In genomic region chr6:24664867-24665458, GRCm38 (mm10) we compare ENCODE assay signal across 8 mouse cellular contexts. TPM values are rescaled to one million over a fixed set of nuclear protein-coding genes. Genes with fewer than 3 reads are reported as not detected.
A peak's percentile ranks its signal among the peaks of the same experiment; 100 is the strongest.
DNase-seq lines count a peak whose midpoint lies in the region; ATAC-seq lines count a peak whose summit lies in the region.

TSS of gene Wasl (minus strand) at chr6:24665009.

- peak; percentile 99 for DNase-seq in T-cell, adult 2 months (ENCODE audit: low spot score)
- DNase-seq in cerebellum, postnatal 36 days, result peak; percentile 98 to 99
- DNase-seq in frontal cortex, postnatal 36 days (ENCODE audit: low spot score in 2 of 2), result peak; percentile 98 to 99
- peak; percentile 97 for DNase-seq in left cerebral cortex, adult 11 months (ENCODE audit: low spot score)
- peak; percentile 99 for DNase-seq in lung, postnatal 4 days
- DNase-seq in retina, postnatal 7 days (ENCODE audit: low read depth, low spot score), result peak; percentile 96
- peak; percentile 97 for DNase-seq in urinary bladder, adult 2 months (ENCODE audit: low spot score)

- ATAC-seq in hindbrain, embryonic 15.5 days (ENCODE audit: low FRiP score, low read depth), result peak; percentile 99

- WGBS in hindbrain, embryonic 15.5 days, result under 1% methylated on average over 61 of the region's 63 CpGs

- H3K36me3 ChIP-seq in hindbrain, embryonic 15.5 days, result no peaks in the 10 kb centered on the region

- peaks cover 22% of the 10 kb centered on the region for H3K4me1 ChIP-seq in hindbrain, embryonic 15.5 days (replicated peaks)

- H3K27ac ChIP-seq in hindbrain, embryonic 15.5 days (replicated peaks), result peak within 1 kb of the TSS; percentile 94

- H3K4me3 ChIP-seq in hindbrain, embryonic 15.5 days, result peak within 1 kb of the TSS; percentile 86

- H3K9me3 ChIP-seq in hindbrain, embryonic 15.5 days, result no peaks in the 10 kb centered on the region

- peak within 1 kb of the TSS; percentile 86 for H3K4me2 ChIP-seq in hindbrain, embryonic 15.5 days

- peak within 1 kb of the TSS; percentile 81 for H3K9ac ChIP-seq in hindbrain, embryonic 15.5 days

- H3K27me3 ChIP-seq in hindbrain, embryonic 15.5 days, result no peaks in the 10 kb centered on the region

RNA-seq across cellular contexts. Expression of gene Wasl, which starts in this region (rescaled TPM):
- polyA plus RNA-seq in hindbrain, embryonic 15.5 days (2015; fragmentation: Nextera tagmentation; extraction: Ambion mirVana), result 61.8 and 67.1 TPM in 2 replicates
- 47.4 and 53.8 TPM in 2 replicates for polyA plus RNA-seq in urinary bladder, adult 2 months (2012; rRNA removed)

Comparison
In these comparisons a context has a peak if more than half of its experiments do, and no peak if none do; other contexts are left out.
1. Peak in every context shown above with its lines: DNase-seq, ATAC-seq, H3K4me3 ChIP-seq and H3K27ac ChIP-seq.